24 mouse cellular contexts compared by ENCODE assay signal in the genomic region with DNA sequence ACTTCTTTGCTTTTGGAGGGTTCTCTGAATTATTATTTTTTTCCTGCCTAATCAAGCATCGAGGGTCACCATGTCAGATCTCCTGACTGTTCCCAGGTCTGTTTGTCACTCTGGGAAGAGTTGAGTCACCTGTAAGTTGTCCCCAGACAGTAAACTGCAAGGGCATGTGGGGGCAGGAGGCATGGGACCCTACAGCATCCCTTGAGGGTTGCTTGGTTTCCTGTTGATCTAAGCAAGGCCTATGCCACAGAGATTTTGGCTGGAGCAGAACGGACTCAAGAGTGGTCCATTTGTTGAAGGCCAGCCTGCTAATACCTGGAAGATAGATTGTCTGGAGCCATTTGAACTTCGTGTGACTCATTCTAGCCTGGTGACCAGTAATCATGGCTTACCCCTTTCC.
DNase-seq lines count a peak whose midpoint lies in the region; TF ChIP-seq lines count a peak whose summit lies in the region.
"Had no signal": no experiment of that assay in that cellular context is flagged by ENCODE, and none has a peak within 500 bp of the region (broad histone marks: within the 10 kb centered on the region; RNA-seq: fewer than 3 reads in every experiment).

No protein-coding gene starts in this region.

- TF ChIP-seq POLR2A in spleen, adult 2 months (IDR thresholded peaks at IDR 0.05; ENCODE audit: low read depth, low read length): no peak
- TF ChIP-seq POLR2A in kidney, adult 2 months (IDR thresholded peaks at IDR 0.05; ENCODE audit: low read depth, low read length): no peak

- intact Hi-C loops in heart, postnatal 10 days (cut with DNase I): no loop called here

- H3K4me1 ChIP-seq in spleen, adult 2 months (ENCODE audit: control insufficient read depth, insufficient read depth, insufficient read length): peaks cover 6% of the 10 kb centered on the region; the same call in 1 of the 2 replicates
- peaks cover 20% of the 10 kb centered on the region for H3K4me1 ChIP-seq in limb, embryonic 10.5 days
- H3K4me1 ChIP-seq in kidney, adult 2 months (ENCODE audit: control insufficient read depth, insufficient read depth, low read length): no peaks in the 10 kb centered on the region
- H3K4me1 ChIP-seq: embryonic facial prominence, embryonic 13.5 days; forebrain, embryonic 12.5 days; forebrain, embryonic 15.5 days; heart, embryonic 13.5 days had no signal

- H3K27me3 ChIP-seq in spleen, adult 2 months (ENCODE audit: control insufficient read depth, insufficient read depth, low read length): no peaks in the 10 kb centered on the region
- H3K27me3 ChIP-seq in limb, embryonic 10.5 days (ENCODE audit: low read depth, poor library complexity, severe bottlenecking): no peaks in the 10 kb centered on the region
- H3K27me3 ChIP-seq in splenic B cell, adult 2 months (ENCODE audit: control insufficient read depth, insufficient read depth, low read length, poor library complexity, severe bottlenecking): no peaks in the 10 kb centered on the region
- no peaks in the 10 kb centered on the region for H3K27me3 ChIP-seq in kidney, adult 2 months (replicated peaks; ENCODE audit: control insufficient read depth, insufficient read depth, low read length)
- H3K27me3 ChIP-seq: embryonic facial prominence, embryonic 13.5 days; forebrain, embryonic 12.5 days; forebrain, embryonic 15.5 days; heart, embryonic 13.5 days; hindbrain, embryonic 12.5 days had no signal

- no peak overlapping the region for H3K4me3 ChIP-seq in spleen, adult 2 months (ENCODE audit: extremely low read depth, insufficient read depth, insufficient read length)
- no peak overlapping the region for H3K4me3 ChIP-seq in limb, embryonic 10.5 days
- H3K4me3 ChIP-seq in kidney, adult 2 months (ENCODE audit: insufficient read depth, low read depth, low read length): no peak overlapping the region
- H3K4me3 ChIP-seq: embryonic facial prominence, embryonic 10.5 days; embryonic facial prominence, embryonic 13.5 days; erythroblast, embryonic 14.5 days; forebrain, embryonic 12.5 days; forebrain, embryonic 15.5 days; heart, embryonic 13.5 days; hindbrain, embryonic 12.5 days had no signal

- WGBS in spleen, adult 2 months: 31% methylated on average over 3 of the region's 3 CpGs
- WGBS in limb, embryonic 10.5 days: 86% methylated on average over 3 of the region's 3 CpGs
- 74% methylated on average over 3 of the region's 3 CpGs for WGBS in kidney, adult 2 months

- no peak overlapping the region for H3K27ac ChIP-seq in spleen, adult 2 months (ENCODE audit: insufficient read depth, low read length)
- no peak overlapping the region for H3K27ac ChIP-seq in limb, embryonic 10.5 days
- no peak overlapping the region for H3K27ac ChIP-seq in kidney, adult 2 months (ENCODE audit: insufficient read depth, low read depth, low read length)
- H3K27ac ChIP-seq: embryonic facial prominence, embryonic 10.5 days; embryonic facial prominence, embryonic 13.5 days; forebrain, embryonic 12.5 days; forebrain, embryonic 15.5 days; heart, embryonic 13.5 days; hindbrain, embryonic 12.5 days; hindbrain, postnatal 0 days had no signal

- no peak for TF ChIP-seq CTCF in spleen, adult 2 months (IDR thresholded peaks at IDR 0.05; ENCODE audit: extremely low read depth, insufficient read depth, insufficient read length, insufficient replicate concordance)
- TF ChIP-seq CTCF in kidney, adult 2 months (conservative IDR thresholded peaks at IDR 0.05; ENCODE audit: insufficient read depth, insufficient read length, low read depth, low read length): no peak

- H3K9me3 ChIP-seq in limb, embryonic 10.5 days (replicated peaks): no peaks in the 10 kb centered on the region; the same call in 1 of the 2 replicates

- H3K36me3 ChIP-seq in spleen, adult 2 months (ENCODE audit: control insufficient read depth, insufficient read depth, low read length): no peaks in the 10 kb centered on the region
- no peaks in the 10 kb centered on the region for H3K36me3 ChIP-seq in limb, embryonic 10.5 days
- no peaks in the 10 kb centered on the region for H3K36me3 ChIP-seq in splenic B cell, adult 2 months (ENCODE audit: control insufficient read depth, insufficient read depth, low read length, poor library complexity, severe bottlenecking)
- H3K36me3 ChIP-seq in kidney, adult 2 months (ENCODE audit: control insufficient read depth, insufficient read depth, low read length): no peaks in the 10 kb centered on the region
- H3K36me3 ChIP-seq: embryonic facial prominence, embryonic 10.5 days; embryonic facial prominence, embryonic 13.5 days; forebrain, embryonic 12.5 days; forebrain, embryonic 15.5 days; heart, embryonic 13.5 days; hindbrain, embryonic 12.5 days had no signal

- peak; percentile 69 for DNase-seq in heart, adult 11 months
- no peak for DNase-seq in heart, postnatal 10 days
- peak; percentile 18 to 22 for DNase-seq in spleen, adult 2 months (ENCODE audit: low read depth in 1 of 2, low spot score in 2 of 2)
- DNase-seq in spleen, adult 18-20 months: no peak
- peak; percentile 16 for DNase-seq in limb, embryonic 10.5 days (ENCODE audit: low spot score)
- peak; percentile 36 for DNase-seq in splenic B cell, adult 2 months (ENCODE audit: low read depth, low spot score)
- no peak for DNase-seq in kidney, adult 2 months
- DNase-seq in adrenal gland, postnatal 4 days (ENCODE audit: low spot score in 2 of 2): no peak
- DNase-seq: adrenal gland, adult 2 months; adrenal gland, postnatal 14 days; cerebellum, adult 11-12 months; cerebellum, adult 8-10 months; cerebellum, postnatal 10 days; cerebellum, postnatal 36 days; gastrocnemius, postnatal 10 days; gastrocnemius, postnatal 36 days had no signal

Comparison
In these comparisons a context has a peak if more than half of its experiments do, and no peak if none do; other contexts are left out.
1. DNase-seq: peak in heart, adult 11 months (single experiment), spleen, adult 2 months (2 of 2), limb, embryonic 10.5 days (single experiment) and splenic B cell, adult 2 months (single experiment); none in heart, postnatal 10 days (0 of 2), spleen, adult 18-20 months (0 of 2), kidney, adult 2 months (single experiment) and adrenal gland, postnatal 4 days (0 of 2).